Mouse (Mus musculus) testis, adult 2 months (tissue): ENCODE data around the gene Cdkn1b.

Experiments
- CTCF ChIP-seq: fragments of 200-500 bp; IDR thresholded peaks from 2 replicates; pipeline ENCODE4 v1.5.1; 2012; ENCODE audit warnings: low read depth, mild to moderate bottlenecking, inconsistent platforms, low read length, moderate library complexity; ENCODE audit not compliant: control insufficient read depth, insufficient read depth, insufficient replicate concordance
- POLR2A ChIP-seq: fragments of 200-500 bp; IDR thresholded peaks from 2 replicates; pipeline ENCODE4 v1.6.1; 2012; ENCODE audit warnings: low read depth, mild to moderate bottlenecking, inconsistent platforms, low read length, moderate library complexity; ENCODE audit not compliant: control insufficient read depth

DNA sequence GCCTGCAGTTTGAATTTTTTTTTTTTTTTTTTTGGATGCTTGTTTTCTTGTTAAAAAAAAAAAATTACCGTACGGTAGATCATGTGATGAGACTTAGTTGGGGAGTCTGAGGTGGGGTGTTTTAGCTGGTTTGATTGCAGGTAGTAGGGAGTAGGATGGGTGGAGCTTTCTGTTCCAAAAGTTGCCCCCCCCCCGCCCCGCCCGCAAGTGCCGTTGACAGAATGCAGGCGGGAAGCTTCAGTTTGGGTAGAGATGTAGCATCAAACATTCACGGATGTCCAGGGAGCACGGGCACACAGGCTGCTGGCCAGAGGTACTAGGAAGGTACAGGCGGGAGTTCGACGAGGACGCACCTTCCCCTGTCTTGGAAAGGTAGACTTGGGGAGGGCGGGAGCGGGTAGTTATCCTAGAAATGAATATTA, 8.7 kb downstream of the Cdkn1b start:
- no peak for TF ChIP-seq POLR2A
- TF ChIP-seq CTCF: no peak
